Mouse (Mus musculus): Measurements from ENCODE around the gene Calcb.

DNA sequence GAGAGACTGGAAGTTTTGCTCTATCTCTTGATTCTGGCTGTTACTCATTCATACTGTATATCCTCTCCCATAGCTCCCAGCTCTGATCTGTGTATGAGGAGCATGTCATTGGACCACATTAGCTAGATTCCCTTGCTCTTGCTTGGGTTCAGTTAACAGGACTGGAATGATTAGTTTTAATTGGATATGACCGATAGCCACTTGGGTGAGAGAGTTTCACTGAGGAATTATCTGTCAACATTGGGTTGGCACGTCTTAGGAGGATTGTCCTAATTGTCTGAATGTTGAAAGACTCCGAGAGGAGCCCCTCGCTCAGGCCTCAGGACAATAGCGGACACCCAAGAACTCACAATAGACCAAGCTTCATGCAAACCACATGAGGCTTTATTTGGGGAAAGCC lies 17.8 kb downstream of the Calcb start:
- TF ChIP-seq CTCF (IDR thresholded peaks at IDR 0.05; ENCODE audit: low read depth) (no peak), EP300 (IDR thresholded peaks at IDR 0.05; ENCODE audit: low read depth) (no peak)
